Mouse (Mus musculus): ENCODE results near the gene Abr.
A peak's percentile ranks its signal among the peaks of the same experiment; 100 is the strongest.

Gene Abr

DNA sequence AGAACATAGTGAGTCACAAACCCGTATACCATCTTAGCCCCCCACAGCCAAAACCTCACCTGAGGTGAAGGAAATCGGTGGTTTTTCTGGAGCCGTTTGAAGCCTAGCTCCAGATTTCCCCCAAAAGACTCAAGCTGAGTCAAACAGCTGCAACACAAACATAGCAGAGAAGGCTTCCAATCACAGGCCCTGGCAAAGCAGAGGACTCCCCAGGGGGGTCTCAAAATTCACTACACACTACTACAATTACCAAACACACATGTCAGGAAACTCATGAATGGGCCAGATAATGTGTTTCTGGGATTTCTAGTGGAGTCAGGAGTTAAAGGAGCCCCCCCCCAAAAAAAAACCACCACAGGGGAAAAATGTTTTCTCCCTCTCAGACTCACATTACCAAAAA lies 56.0 kb downstream of the Abr start:
- DNase-seq = no peak

DNA sequence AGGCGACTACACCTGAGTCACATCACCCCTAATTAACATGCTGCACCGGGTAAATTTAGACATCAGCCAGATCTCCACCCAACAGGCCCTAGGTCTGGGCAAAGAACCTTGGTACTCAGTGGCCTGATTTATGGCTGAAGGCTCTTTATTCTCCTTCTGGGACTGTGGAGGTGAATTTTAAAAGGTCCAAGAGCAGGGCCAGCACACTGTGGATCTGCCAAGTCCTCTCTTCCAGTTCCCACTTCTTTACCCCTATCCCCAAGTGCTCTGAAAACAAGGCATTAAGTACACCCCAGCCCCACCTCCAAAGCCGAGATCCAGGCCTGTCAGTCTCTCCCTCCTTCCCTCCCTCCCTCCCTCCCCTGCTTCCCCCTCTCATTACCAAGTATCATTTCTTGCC lies 59.5 kb downstream of the Abr start:
- no peak for DNase-seq

DNA sequence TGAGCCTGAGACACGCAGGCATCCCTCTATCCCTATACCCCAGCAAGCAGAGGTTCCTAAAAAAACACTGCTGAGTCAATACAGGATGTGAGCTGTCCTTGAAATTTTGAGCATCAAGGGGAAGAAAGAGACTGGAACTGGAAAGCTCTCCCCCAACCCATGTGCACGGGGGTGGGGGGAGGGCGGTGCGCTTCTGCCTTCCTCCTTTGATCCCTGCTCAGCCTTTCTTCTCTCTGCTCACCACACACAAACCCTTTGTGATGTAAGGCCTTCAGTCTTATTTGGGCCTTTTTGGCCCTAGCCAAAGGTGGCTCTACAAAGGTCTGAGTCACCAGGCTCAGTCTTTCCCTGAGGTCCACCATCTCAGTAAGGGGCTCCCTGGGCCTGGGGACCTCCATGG lies 59.9 kb downstream of the Abr start:
- DNase-seq = no peak

DNA sequence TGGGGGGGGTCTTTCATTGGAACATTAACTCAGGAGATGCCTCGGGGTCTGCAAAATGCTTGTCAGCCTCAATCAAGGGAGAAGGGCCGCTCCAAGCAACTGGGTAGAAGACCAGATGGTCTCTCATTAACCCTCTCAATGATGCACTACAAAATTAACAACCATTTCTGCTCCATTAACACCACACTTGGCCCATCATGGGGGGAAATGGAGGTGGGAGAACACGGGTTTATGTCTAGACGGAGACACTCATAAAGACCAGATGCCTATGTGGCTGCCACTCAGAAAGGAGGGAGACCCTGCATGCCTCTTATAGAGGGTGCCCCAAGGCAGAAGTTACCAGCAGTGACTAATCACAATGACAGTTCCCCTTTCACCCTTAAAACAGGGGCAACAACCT lies 64.3 kb downstream of the Abr start:
- DNase-seq = no peak

DNA sequence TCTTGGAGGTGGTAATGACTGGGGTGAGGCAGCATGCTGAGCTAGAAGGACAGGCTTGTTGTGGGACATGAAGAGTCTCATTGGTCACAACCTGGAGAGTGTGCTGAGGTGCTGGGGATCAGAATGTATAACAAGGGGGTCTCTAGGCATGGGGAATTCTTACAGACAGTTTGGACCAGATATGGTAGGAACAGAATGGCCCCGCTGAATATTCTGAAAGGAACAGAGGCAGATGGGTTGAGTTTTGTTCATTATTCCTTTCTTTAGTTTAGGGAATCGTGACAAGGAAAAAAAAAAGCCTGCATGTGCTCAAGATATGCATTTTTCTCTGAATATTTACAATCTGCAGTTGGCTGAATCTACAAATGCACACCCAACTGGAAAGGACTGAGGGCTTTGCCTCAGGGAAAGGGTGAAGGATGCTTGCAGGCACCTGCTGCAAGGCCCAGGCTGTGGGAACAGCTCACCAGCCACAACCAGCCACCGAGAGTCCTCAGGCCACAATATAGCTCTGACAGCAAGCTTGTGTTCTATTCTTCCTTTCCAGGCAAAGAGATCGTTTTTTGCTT lies 73.9 kb downstream of the Abr start:
- no peak for DNase-seq

DNA sequence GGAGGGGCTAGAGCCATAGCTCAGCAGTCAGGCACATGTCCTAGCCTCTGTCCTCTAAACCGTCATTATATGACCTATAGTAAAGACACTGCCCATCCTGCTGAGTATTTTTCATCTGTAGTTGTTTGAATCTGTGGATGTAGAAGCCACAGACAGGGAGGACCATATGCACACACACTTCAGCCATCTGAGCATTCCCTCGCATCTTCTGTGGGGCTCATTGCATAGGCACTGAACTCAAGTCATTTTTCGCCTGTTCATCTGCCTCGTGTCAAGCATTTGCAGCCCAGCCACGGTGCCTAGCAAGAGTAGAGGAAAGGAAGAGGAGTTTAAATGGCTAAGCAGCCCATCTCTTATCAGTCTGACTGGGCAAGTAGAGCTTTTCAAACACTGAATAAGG lies 74.7 kb downstream of the Abr start:
- no peak for DNase-seq

DNA sequence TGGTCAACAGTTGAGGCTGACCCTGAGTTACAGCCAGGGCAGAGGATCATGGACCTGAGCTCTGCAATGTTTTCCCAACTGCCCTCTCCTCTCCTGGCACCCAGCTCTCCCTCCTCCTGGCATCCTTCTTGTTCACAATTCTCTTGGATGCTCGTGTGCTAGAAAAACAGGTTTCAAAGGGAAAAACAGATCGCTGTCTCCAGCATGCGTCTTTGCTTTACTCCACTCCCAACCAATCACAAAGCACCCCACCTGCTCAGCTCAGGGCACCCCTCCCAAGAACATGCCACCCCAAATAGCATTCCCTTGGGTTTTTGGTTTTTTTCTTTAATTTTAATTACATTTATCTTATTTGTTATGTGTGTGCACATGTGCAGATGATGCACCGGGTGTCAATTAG lies 75.7 kb downstream of the Abr start:
- DNase-seq = no peak

DNA sequence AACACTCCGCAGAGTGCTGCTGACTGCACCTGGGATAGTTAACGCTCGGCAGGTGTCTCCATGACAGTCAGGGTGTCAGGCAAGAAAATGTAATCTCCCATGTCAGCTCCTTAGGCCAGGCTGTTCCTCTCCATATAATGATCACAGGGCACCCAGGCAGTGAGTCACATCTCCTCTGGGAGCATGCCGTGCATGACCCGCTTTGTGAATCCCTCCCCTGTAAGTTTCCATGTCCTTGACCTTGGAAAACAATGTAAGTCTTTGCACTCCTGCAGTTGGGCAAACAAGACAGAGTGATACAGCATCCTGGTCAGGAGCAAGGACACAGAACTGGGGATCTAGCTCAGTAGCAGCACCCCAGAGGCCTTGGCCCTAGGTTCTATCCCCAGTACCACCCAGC lies 78.8 kb downstream of the Abr start:
- DNase-seq = no peak

DNA sequence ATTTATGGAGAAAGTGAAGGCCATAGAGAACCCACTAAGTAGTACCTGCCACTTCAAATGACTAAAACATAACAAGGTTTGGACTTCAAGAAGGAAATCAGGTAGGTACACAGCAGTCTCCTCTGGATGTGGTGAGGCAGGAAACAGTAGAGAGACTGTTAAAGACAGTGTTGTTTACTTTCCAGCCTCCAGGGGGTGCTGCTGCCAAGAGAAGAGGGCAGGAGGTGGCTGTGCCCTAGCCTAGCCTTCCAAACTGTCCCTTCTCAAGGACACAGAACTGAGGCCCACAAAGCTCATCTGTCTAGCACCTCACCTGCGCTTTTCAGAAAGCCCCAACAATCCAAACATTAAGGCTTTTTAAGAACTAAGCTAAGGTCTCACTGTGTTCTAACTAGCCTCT lies 81.1 kb downstream of the Abr start:
- DNase-seq = peak; percentile 58

DNA sequence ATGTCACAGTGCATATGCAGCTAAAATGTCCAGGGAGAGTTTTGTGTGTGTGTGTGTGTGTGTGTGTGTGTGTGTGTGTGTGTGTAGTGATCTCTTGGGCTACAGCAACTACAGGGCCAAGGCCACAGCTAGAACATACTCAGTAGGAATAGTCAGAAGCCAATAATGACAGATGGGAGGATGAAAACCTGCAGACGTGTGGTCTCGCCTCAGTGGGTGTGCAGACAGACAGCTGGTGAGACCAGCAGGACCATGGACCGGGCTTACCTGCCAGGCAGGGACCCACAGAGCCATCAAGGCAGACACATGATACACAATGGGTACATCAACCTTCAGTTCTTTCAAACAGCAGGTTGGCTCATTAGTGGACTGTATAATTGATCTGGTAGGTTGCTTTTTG lies 84.7 kb downstream of the Abr start:
- DNase-seq = no peak

DNA sequence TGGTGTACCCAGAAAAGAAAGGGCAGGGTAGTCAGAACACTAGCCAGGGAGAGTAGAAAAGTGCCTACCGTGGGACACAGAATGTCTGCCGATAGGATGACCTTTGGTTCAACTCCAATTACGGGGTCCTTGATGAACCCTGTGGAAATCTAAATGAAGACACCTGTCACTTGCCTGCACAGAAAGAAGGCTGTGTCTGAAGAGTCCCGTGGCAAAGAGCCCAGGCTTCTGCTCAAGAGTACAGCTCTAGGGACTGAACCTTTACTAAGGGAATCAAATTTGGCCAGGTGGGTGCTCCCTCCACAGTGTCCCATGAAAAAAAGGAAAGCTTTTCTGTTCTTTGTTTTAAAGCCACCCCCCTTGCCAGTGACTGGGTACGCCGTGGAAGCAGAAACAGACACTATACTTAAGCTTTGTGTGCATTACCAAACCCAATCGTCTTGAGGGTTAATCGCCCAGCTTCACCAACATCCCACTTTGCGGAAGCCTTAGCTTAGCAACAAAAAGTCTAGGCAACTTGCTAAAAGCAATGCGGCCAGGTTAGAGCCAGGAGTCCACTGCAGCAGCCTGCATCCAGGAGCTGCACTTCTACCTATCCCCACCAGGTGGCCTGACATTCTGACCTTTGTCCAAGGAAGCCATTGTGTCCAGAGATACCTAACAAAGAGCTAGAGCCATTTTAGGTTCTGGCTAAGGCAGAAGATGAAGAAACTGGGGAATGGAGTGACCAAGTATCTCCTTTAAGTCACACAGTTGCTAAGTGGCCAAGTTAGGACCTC lies 85.3 kb downstream of the Abr start:
- DNase-seq = no peak

DNA sequence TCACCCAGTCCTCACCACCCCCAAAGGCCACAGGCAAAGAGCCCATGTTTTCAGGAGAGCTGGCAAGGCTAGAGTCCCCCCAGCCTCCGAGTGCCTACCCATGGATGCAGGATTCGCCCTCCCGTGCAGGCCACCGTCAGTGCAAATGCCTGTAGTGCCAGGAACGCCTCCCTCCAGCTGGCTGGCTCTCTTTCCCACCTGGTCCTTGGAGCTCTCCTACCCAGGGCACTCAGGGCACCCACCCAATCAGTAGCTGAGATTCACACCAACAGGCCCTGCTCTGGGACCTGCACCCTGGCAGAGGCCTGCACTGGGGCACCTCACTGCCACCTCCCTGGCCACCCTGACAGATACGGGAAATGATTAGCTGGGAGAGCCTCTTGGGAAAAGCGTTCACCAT lies 90.1 kb downstream of the Abr start:
- no peak for DNase-seq

DNA sequence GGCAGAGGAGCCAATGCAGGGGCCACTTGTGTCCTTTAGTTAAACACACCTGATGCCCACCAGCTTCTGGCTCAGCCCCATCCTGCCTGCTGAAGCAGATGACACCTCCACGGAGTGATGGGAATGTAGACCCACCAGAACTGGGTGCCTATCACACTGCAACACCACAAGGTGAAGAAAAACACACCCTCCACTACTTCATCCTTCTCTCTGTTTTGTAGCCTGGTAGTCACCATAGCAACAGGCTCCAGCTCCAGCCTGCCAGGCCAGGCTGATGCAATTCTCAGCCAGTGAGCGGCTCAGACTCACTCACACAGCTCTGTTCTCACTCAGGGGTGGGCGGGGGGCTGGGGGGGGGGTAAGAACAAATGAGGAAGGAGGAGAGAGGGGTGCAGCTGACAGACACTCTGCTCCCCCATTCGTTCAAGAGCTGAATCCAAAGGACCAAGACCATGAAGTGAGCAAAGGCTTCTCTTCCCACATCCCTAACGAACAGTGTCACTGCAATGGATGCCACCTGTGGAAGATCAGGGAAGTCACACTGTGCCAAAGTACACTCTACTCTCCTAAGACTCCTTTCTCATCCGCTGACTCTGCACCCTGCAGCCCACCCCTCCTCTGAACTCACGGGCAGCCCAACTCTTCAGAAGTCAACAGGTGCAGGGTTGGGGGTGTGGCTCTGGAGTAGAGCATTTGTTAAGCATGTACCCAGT lies 91.0 kb downstream of the Abr start:
- DNase-seq = no peak

DNA sequence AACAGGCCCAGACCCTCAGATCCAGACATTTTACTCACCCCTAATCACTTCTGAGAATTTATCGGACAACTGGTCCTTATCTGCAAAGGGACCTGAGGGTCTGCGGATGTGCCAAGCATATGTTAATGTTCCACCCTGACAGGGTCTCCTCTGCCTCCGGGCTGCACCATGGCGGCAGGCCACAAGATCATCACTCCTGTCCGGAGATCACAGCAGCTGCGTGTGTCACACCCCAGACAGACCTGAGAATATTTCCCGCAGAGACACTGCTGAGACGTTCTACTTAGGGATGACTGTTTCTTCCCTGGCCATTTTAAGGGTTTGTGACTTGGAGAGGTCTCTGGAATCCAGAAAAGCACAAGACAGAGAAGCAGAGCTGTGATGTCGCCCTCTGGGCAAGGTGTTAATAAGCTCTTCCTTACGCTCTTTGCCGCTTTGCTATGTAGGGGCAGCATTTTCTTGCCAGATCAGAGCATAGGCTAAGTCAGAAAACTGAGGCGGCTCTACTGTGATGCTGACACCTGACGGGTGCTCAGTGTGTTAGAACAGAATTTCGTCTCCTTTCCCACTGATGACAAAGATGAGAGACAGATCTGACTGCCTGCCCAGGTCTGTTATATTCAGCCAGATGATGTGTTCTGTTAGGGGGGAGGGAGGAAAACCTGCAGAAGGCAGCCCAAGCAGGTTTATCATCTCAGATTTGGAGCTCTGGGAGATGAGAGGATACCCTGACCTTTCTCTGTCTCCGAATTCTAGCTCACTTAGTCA lies 91.8 kb downstream of the Abr start:
- no peak for DNase-seq

DNA sequence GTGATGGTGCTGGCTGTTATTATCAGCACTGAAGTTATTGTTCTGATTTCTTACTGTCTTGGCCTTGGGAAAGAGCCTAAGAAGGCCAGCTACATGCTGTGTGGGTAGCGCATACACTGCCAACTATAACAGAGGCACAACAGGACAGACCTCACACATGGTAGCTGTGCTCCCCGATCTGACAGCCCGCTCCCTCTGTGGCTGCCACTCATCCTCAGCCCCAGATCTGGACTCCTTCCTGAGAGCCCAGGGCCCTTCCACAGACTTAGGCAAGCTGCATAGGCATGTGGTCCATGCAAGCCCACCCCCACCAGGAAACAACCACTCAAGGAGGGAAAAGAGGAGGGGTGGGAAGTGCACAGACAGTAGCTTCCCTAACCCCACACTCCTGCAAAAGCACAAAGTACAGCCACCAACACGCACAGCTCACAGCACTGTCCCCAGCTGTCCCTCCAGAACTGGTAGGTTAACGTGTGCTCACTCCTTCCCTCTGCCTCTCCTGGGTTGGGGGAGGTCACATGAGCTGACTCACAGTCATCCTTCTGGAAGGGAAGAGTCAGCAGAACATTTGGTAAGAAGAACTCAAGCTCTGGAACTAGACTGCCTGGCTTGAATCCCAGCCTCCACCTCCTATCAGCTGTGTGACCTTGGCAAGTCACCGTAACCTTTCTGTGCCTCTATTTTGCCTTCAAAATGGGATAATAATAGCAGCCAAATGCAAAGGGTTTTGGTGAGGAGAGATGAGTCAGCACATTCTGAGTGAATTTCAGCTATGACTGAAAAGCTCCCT lies 92.6 kb downstream of the Abr start:
- DNase-seq = no peak

DNA sequence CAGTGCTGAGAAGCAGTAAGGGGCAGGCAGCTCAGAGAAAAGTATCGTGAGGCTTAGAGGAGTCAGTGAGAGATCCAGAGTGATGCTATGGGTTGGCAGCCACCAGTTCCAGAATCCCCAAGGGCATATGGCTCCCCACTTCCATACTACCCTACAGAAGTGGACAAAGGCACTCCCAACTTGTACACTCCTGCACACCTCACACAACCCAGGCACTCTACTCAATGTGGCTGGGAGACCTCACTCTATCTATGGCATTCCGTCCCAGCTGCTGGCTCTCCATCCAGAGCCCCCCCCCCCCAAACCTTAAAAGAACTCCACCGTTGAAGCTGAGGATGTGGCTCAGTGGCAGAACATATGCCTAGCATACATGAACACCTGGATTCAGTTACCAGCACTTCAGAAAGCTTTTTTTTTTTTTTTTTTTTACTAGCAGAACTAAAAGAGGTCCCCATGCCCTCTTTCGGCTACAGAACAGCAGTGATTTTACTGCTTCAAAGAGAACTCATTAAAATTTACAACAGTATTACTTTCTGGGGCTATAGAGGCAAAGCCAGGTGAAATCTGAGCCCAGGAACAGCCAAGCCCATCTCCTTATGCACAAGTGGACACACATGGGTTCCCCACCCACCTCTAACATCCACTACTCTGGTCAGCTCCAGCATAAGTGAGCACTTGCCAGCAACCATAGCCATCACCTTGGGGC lies 96.3 kb downstream of the Abr start:
- no peak for DNase-seq

DNA sequence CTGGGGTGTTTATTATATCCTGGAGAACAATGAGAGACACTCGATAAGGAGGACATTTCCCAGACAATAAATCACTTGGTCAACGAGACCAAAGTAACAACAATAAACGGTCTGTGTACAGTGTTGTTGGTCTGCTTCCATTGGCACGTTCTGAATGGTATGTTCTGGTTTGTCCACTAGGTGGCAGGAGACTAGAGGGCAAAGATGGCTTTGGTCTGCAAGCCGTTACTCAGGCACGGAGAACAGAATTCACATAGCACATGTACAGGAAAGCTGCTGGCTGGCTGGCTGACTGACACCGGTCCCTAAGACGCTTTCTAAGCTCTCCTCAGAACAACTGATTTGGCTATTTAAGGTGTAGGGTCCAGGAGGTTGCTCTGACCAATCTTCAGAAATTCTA lies 97.2 kb downstream of the Abr start:
- peak; percentile 40 for DNase-seq

DNA sequence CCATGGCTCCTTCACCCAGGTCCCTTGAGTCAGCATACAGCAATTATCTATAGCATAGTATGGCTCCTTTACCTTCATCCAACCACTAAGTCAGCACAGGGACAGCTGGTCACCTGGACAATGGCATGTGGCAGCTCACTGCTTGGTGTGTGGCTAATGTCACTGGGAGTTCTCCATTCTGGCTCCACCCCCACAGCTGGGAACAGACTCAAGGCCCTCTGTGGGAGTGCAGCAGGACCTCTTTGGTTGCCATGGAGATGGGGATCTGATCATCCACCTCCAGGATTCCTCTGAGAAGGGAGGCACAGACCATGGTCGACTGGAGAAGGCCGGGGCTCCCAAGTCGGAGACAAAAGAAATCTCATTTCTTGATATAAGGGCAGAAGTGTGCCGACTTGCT lies 98.8 kb downstream of the Abr start:
- no peak for DNase-seq

DNA sequence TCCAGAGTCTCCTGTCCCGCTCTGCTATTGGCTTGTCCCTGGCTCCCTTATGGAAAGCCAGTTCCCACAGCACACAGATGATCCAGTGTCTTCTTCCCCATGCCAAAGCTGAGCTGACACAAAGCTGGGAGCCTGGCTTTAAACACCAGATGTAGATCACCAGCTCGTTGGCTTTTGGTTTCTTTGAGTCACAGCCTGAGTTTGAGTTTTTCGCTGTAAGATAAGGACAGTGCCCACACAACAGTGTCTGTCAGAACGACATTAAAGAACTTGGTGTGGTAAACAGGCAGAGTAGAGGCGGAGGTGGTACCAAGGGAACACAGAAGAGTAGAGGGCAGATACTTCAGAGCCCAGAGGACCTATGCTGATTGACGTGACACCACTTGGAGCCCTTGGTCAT lies 101.2 kb downstream of the Abr start:
- DNase-seq = no peak

DNA sequence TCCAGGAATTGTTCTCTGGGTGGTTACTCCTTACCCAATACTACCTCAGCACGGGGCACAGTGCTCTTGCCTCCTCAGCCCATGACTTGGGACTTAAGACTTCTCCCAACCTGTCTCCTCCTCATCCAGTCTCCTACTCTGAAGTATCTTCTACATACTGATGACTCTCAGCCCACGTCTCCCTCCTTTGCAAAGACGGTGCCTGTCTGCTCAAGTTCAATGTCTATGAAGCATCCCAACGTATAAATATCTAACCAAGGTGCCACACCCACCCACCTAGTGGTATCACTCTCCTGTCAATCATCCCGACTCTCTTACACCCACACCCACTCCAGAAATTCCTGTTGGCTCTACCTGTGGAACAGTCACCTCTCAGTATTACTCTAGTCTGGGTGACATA lies 103.5 kb downstream of the Abr start:
- DNase-seq = no peak

DNA sequence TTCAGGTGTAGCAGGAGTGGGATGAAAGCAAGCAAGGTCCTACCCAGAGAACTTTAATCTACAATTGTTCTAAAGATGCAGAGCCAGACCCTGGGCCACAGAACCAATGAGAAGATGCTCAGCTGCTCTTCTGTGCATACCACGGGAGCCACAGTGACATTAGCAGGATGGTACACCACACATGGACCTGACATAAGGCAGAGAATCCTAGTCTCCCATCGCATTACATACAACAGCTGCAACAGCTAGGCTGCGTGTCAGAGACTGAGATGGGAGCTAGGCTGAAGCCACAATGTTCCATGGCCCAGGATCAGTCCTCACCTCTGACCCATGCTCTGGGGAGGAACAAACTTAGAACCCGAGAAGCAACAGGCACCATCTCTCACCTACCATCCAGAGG lies 104.0 kb downstream of the Abr start:
- DNase-seq = no peak

DNA sequence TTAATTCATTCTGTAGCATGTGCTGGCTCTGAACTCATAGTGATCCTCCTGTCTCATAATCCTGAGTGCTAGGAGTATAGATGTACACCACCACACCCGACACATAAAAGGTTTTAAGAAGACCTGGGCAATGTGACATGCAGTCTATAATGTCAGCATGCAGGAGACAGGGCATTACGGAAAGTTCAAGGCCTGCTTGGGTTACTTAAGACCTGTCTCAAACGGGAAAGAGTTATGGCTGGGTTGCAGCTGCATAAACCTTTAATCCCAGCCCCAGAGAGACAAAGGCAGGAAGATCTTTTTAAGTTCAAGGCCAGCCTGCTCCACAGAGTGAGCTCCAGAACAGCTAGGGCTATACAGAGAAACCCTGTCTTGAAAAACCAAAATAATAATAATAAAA lies 105.2 kb downstream of the Abr start:
- DNase-seq = no peak
